Comparison of ENCODE assay signal across 8 mouse cellular contexts in genomic region chrX:13208404-13208803, GRCm38 (mm10).
DNase-seq lines count a peak whose midpoint lies in the region; ATAC-seq and TF ChIP-seq lines count a peak whose summit lies in the region.

No protein-coding gene starts in this region.

- intact Hi-C loops in heart, postnatal 36 days (cut with DNase I): loop anchor here (10.0 kb wide), 3 partner anchors 334 to 664 kb away; partner anchors contain the start of gene 1810030O07Rik

- peak overlapping the region; percentile 72 for H3K9ac ChIP-seq in heart, embryonic 13.5 days
- H3K9ac ChIP-seq in forebrain, embryonic 16.5 days (replicated peaks; ENCODE audit: low read depth, low read length): peak overlapping the region; percentile 57
- H3K9ac ChIP-seq in liver, postnatal 0 days (replicated peaks): no peak overlapping the region

- no peak for DNase-seq in heart, postnatal 36 days
- DNase-seq in G1E (ENCODE audit: low spot score): no peak
- no peak for DNase-seq in liver, postnatal 0 days
- no peak for DNase-seq in adrenal gland, adult (ENCODE audit: inconsistent age in 2 of 2, low spot score in 1 of 2)
- DNase-seq in adrenal gland, postnatal 36 days: no peak
- no peak for DNase-seq in urinary bladder, postnatal 14 days (ENCODE audit: low spot score)

- no peak overlapping the region for H3K27ac ChIP-seq in heart, embryonic 13.5 days (replicated peaks)
- peak overlapping the region; percentile 78 for H3K27ac ChIP-seq in forebrain, embryonic 16.5 days (ENCODE audit: low read length)
- H3K27ac ChIP-seq in liver, postnatal 0 days (ENCODE audit: low read depth): no peak overlapping the region

- TF ChIP-seq EP300 in liver, postnatal 0 days (IDR thresholded peaks at IDR 0.05; ENCODE audit: low read depth): no peak

- WGBS in heart, embryonic 13.5 days: 32% methylated on average over 6 of the region's 6 CpGs
- WGBS in forebrain, embryonic 16.5 days: 20% methylated on average over 6 of the region's 6 CpGs
- WGBS in liver, postnatal 0 days (ENCODE audit: insufficient replicate concordance): 29% methylated on average over 6 of the region's 6 CpGs

- H3K9me3 ChIP-seq in heart, embryonic 13.5 days: no peaks in the 10 kb centered on the region
- no peaks in the 10 kb centered on the region for H3K9me3 ChIP-seq in G1E (replicated peaks)
- H3K9me3 ChIP-seq in forebrain, embryonic 16.5 days (ENCODE audit: control insufficient read depth, low read length): no peaks in the 10 kb centered on the region
- H3K9me3 ChIP-seq in liver, postnatal 0 days (ENCODE audit: low read length): no peaks in the 10 kb centered on the region

- no peak for TF ChIP-seq CTCF in G1E (IDR thresholded peaks at IDR 0.05; ENCODE audit: low read depth, low read length)
- TF ChIP-seq CTCF in liver, postnatal 0 days (IDR thresholded peaks at IDR 0.05; ENCODE audit: low read depth): no peak

- no peaks in the 10 kb centered on the region for H3K36me3 ChIP-seq in heart, embryonic 13.5 days
- H3K36me3 ChIP-seq in G1E (replicated peaks): no peaks in the 10 kb centered on the region
- H3K36me3 ChIP-seq in forebrain, embryonic 16.5 days (ENCODE audit: control insufficient read depth, insufficient read depth): no peaks in the 10 kb centered on the region
- H3K36me3 ChIP-seq in liver, postnatal 0 days (replicated peaks; ENCODE audit: insufficient read depth, low read length): no peaks in the 10 kb centered on the region

- peaks cover 27% of the 10 kb centered on the region for H3K27me3 ChIP-seq in heart, embryonic 13.5 days (replicated peaks)
- no peaks in the 10 kb centered on the region for H3K27me3 ChIP-seq in G1E (ENCODE audit: insufficient read depth, low read length)
- no peaks in the 10 kb centered on the region for H3K27me3 ChIP-seq in forebrain, embryonic 16.5 days (replicated peaks; ENCODE audit: control insufficient read depth, insufficient read depth, low read length)
- H3K27me3 ChIP-seq in liver, postnatal 0 days (ENCODE audit: insufficient read depth, low read length): no peaks in the 10 kb centered on the region

- H3K4me3 ChIP-seq in heart, embryonic 13.5 days: peak overlapping the region; percentile 45
- peak overlapping the region; percentile 35; the same call in 1 of the 2 replicates for H3K4me3 ChIP-seq in G1E (ENCODE audit: low read depth, low read length)
- H3K4me3 ChIP-seq in forebrain, embryonic 16.5 days (replicated peaks; ENCODE audit: low read length): peak overlapping the region; percentile 38
- H3K4me3 ChIP-seq in liver, postnatal 0 days (ENCODE audit: low read depth, low read length): 0 out of 2 replicates have a peak overlapping the region, but pooled peaks have one; percentile 19

- peak overlapping the region; percentile 67 for H3K4me2 ChIP-seq in heart, embryonic 13.5 days
- peak overlapping the region; percentile 53 for H3K4me2 ChIP-seq in forebrain, embryonic 16.5 days (ENCODE audit: low read length)
- H3K4me2 ChIP-seq in liver, postnatal 0 days (ENCODE audit: low read depth, low read length): peak overlapping the region; percentile 68

- H3K4me1 ChIP-seq in heart, embryonic 13.5 days: no peaks in the 10 kb centered on the region
- H3K4me1 ChIP-seq in G1E (ENCODE audit: insufficient read depth, low read depth, low read length): peaks cover 6% of the 10 kb centered on the region
- 0 out of 2 replicates have a peak, but pooled peaks cover 2% of the 10 kb centered on the region for H3K4me1 ChIP-seq in forebrain, embryonic 16.5 days (replicated peaks; ENCODE audit: control insufficient read depth, insufficient read depth, low read length)
- H3K4me1 ChIP-seq in liver, postnatal 0 days (ENCODE audit: insufficient read depth): no peaks in the 10 kb centered on the region

- ATAC-seq in heart, embryonic 13.5 days (ENCODE audit: extremely low read depth, insufficient number of reproducible peaks, low FRiP score, low TSS enrichment): no peak
- no peak for ATAC-seq in G1E (ENCODE audit: extremely low read depth, insufficient number of reproducible peaks, low FRiP score, poor library complexity, severe bottlenecking)
- ATAC-seq in forebrain, embryonic 16.5 days: peak; percentile 53
- ATAC-seq in liver, postnatal 0 days: peak; percentile 26; the same call in 1 of the 2 replicates

Comparison
In these comparisons a context has a peak if more than half of its experiments do, and no peak if none do; other contexts are left out.
1. ATAC-seq: peak in forebrain, embryonic 16.5 days (single experiment) and liver, postnatal 0 days (single experiment); none in heart, embryonic 13.5 days (single experiment) and G1E (single experiment).
2. Peak in every context shown above with its lines, with median percentiles within 50 percentile points of each other: H3K4me2 ChIP-seq and H3K4me3 ChIP-seq.